Mouse (Mus musculus) liver, adult 2 months (tissue): ENCODE measurements around the gene Phf5a.
A peak's percentile ranks its signal among the peaks of the same experiment; 100 is the strongest.

Experiments used
- CTCF ChIP-seq: fragments of 200-500 bp; IDR thresholded peaks from 2 replicates; pipeline ENCODE4 v1.5.1; 2011; ENCODE audit warnings: low read depth, low read length, control low read depth
- POLR2A ChIP-seq: fragments of 200-500 bp; IDR thresholded peaks from 2 replicates; pipeline ENCODE4 v1.6.1; 2011; ENCODE audit warnings: low read length, control low read depth; ENCODE audit not compliant: insufficient read depth; ENCODE audit errors: extremely low read depth

DNA sequence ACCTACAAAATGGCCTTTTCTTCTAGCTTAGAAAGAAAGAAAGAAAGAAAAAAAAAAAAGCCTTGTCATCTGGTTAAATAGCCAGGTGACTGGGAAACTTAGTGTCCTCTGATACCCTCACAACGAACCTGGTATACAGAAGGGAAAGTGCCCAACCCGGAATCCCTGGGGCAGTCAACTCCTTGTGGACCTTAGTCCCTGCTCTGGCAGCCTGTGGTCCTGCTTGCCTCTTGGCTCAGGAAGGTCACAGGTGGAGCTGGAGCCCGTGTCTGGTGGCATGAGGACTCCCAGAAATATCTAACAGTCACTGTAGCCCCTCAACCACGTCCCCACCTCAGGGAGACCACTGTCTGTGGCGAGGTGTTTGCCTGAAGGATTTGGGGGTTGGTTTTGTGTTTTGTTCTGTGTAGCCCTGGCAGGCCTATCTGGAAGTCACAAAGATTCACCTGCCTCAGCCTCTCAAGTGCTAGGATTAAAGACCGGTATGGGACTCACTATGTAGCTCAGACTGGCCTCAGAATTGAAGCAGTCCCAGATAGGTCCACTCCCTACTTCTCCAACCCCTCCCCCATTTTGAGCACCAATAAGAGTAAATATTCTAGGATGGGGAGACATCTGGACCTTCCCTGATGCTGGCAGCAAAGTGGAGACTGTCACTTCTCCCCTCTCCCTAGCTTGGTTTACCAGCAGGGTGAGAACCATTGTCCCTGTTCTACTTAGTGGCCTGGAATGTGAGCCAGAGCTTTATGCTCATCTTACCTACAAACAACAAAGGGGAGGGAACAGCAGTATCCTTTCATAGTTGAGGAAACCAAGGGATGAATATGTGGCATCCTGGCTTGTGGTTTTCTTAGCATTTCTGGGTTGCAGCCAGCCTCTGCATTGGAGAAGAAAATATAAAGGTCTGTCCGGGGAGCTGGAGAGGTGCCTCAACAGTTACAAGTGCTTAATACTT is 34.5 kb downstream of the Phf5a start:
- TF ChIP-seq POLR2A (0 out of 2 replicates have a peak, but pooled peaks have one; percentile 16), CTCF (no peak)
